Mouse (Mus musculus) midbrain, embryonic 11.5 days (tissue): Measurements from ENCODE around the gene Negr1. TPM values are rescaled to one million over a fixed set of nuclear protein-coding genes. Genes with fewer than 3 reads are reported as not detected.

Experiments used
- ATAC-seq: fragments of 200-750 bp; cut with Nextera tagmentation; 2 replicates; pipeline ENCODE4 v1.8.0; 2017; ENCODE audit warnings: moderate TSS enrichment, moderate library complexity; ENCODE audit not compliant: low FRiP score
- DNase-seq: peaks from one replicate; pipeline ENCODE4 v3.0.0; 2015; ENCODE audit warnings: low spot score; ENCODE audit errors: missing footprints
- H3K27ac ChIP-seq: fragments of 300-500 bp; sonication (generic); 2 replicates; pipeline ENCODE4 v1.5.1; 2014; ENCODE audit warnings: low read depth, low read length
- H3K27me3 ChIP-seq: fragments of 300-500 bp; sonication (generic); 2 replicates; pipeline ENCODE4 v1.6.1; 2014; ENCODE audit warnings: mild to moderate bottlenecking, low read length, moderate library complexity, mixed read lengths; ENCODE audit not compliant: control insufficient read depth, insufficient read depth
- H3K36me3 ChIP-seq: fragments of 300-500 bp; sonication (generic); 2 replicates; pipeline ENCODE4 v1.6.1; 2014; ENCODE audit warnings: mild to moderate bottlenecking, low read length, moderate library complexity, mixed read lengths; ENCODE audit not compliant: control insufficient read depth, insufficient read depth
- H3K4me1 ChIP-seq: fragments of 300-500 bp; sonication (generic); 2 replicates; pipeline ENCODE4 v1.6.1; 2014; ENCODE audit warnings: low read length; ENCODE audit not compliant: control insufficient read depth, insufficient read depth
- H3K4me2 ChIP-seq: fragments of 300-500 bp; sonication (generic); 2 replicates; pipeline ENCODE4 v1.6.1; 2014; ENCODE audit warnings: mild to moderate bottlenecking, moderate library complexity
- H3K4me3 ChIP-seq: fragments of 300-500 bp; sonication (generic); 2 replicates; pipeline ENCODE4 v1.5.1; 2014; ENCODE audit warnings: low read depth, low read length
- H3K9ac ChIP-seq: fragments of 300-500 bp; sonication (generic); 2 replicates; pipeline ENCODE4 v1.6.1; 2014; ENCODE audit warnings: low read length
- H3K9me3 ChIP-seq: fragments of 300-500 bp; sonication (generic); 2 replicates; pipeline ENCODE4 v1.6.1; 2016; ENCODE audit warnings: low read length; ENCODE audit not compliant: control insufficient read depth
- WGBS: fragments of 180-500 bp; shearing (Covaris S2); extraction: QIAGEN DNeasy Blood & Tissue Kit; methylation state at CpG from one replicate; pipeline ENCODE4 v1.1.7; 2014; 5-methylcytosine and 5-hydroxymethylcytosine counted together
- polyA plus RNA-seq: library from polyadenylated mRNA; unstranded; fragments of >200 nt; fragmentation: Nextera tagmentation; extraction: Ambion mirVana; gene quantifications from 2 replicates; pipeline ENCODE4 v1.2.1, GENCODE M21; 2014

Negr1 gene
- polyA plus RNA-seq, 1 experiment from 2014 or later, result 4.4 TPM

GRCm38 (mm10) chr3:157098417-157098816 is 536.8 kb downstream of the Negr1 start:
- Histone ChIP-seq H3K36me3 (no peaks in the 10 kb centered on the region), H3K27me3 (no peaks in the 10 kb centered on the region), H3K9me3 (no peaks in the 10 kb centered on the region), H3K4me1 (no peaks in the 10 kb centered on the region), H3K9ac (no peak overlapping the region), H3K27ac (no peak overlapping the region), H3K4me2 (no peak overlapping the region), H3K4me3 (no peak overlapping the region)
- WGBS, result 45% methylated on average over 6 of the region's 6 CpGs
- ATAC-seq (no peak), DNase-seq (peak; percentile 70)

- Histone ChIP-seq H3K4me3 (no peak overlapping the region), H3K9me3 (no peaks in the 10 kb centered on the region), H3K4me2 (no peak overlapping the region), H3K36me3 (no peaks in the 10 kb centered on the region), H3K27me3 (no peaks in the 10 kb centered on the region), H3K9ac (no peak overlapping the region), H3K27ac (no peak overlapping the region), H3K4me1 (no peaks in the 10 kb centered on the region)
- no peak for ATAC-seq
- DNase-seq, result peak; percentile 80
- 86% methylated on average over 3 of the region's 3 CpGs for WGBS
Measured at GRCm38 (mm10) chr3:157104866-157105579, 543.4 kb downstream of the Negr1 start.

GRCm38 (mm10) chr3:157105580-157106264 is 544.1 kb downstream of the Negr1 start:
- H3K4me1 ChIP-seq, result no peaks in the 10 kb centered on the region
- H3K4me2 ChIP-seq, result no peak overlapping the region
- no peaks in the 10 kb centered on the region for H3K27me3 ChIP-seq
- no peak for ATAC-seq
- WGBS, result 68% methylated on average over 6 of the region's 6 CpGs
- no peak overlapping the region for H3K9ac ChIP-seq
- peak; percentile 80 for DNase-seq
- no peaks in the 10 kb centered on the region for H3K36me3 ChIP-seq
- no peak overlapping the region for H3K27ac ChIP-seq
- no peaks in the 10 kb centered on the region for H3K9me3 ChIP-seq
- no peak overlapping the region for H3K4me3 ChIP-seq

GRCm38 (mm10) chr3:157108156-157108555 is 546.6 kb downstream of the Negr1 start:
- no peaks in the 10 kb centered on the region for H3K36me3 ChIP-seq
- no peak for ATAC-seq
- no peak overlapping the region for H3K4me2 ChIP-seq
- no peaks in the 10 kb centered on the region for H3K9me3 ChIP-seq
- no peaks in the 10 kb centered on the region for H3K27me3 ChIP-seq
- 74% methylated on average over 2 of the region's 2 CpGs for WGBS
- no peak overlapping the region for H3K4me3 ChIP-seq
- no peak overlapping the region for H3K9ac ChIP-seq
- no peaks in the 10 kb centered on the region for H3K4me1 ChIP-seq
- peak; percentile 72 for DNase-seq
- H3K27ac ChIP-seq, result no peak overlapping the region

DNA sequence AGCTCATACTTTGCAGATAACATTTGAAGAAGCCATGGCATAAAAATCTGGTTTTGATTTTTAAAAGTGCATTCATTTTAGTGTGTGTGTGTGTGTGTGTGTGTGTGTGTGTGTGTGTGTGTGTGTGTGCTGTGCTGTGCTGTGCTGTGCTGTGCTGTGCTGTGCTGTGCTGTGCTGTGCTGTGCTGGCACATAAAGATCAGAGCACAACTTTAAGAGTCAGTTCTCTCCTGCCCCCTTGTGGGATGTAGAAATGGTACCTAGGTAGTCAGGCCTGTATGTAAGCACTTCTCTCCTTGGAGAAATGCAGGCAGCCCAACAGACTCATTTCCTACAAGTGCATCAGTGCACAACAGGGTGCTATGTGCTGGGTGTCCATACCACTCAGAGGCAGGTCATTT is 547.7 kb downstream of the Negr1 start:
- H3K27ac ChIP-seq, result no peak overlapping the region
- H3K9ac ChIP-seq, result no peak overlapping the region
- no peaks in the 10 kb centered on the region for H3K36me3 ChIP-seq
- ATAC-seq (peak; percentile 88), DNase-seq (peak; percentile 87)
- H3K4me2 ChIP-seq, result no peak overlapping the region
- no peaks in the 10 kb centered on the region for H3K27me3 ChIP-seq
- no peak overlapping the region for H3K4me3 ChIP-seq
- no peaks in the 10 kb centered on the region for H3K4me1 ChIP-seq
- H3K9me3 ChIP-seq, result no peaks in the 10 kb centered on the region

- peak; percentile 82 for DNase-seq
- no peak overlapping the region for H3K27ac ChIP-seq
Measured at GRCm38 (mm10) chr3:157115105-157115760, 553.6 kb downstream of the Negr1 start.

DNA sequence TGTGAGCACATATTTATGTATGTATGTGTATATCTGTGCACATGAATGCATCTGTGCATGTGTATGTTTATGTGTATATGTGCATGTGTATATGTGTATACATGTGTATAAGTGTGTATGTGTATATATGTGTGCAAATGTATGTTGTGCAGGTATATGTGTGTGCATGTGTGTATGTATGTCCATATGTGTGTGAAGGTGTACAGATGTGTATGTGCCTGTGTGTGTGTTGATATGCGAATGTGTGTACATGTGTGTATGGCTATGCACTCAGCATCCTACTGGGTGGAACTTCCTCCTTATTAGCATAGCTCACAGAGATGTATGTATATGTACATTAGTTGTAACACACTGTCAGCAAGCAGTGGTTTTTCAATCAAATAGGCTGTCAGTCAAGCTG is 554.4 kb downstream of the Negr1 start:
- Histone ChIP-seq H3K27ac (no peak overlapping the region), H3K9me3 (no peaks in the 10 kb centered on the region), H3K36me3 (no peaks in the 10 kb centered on the region), H3K27me3 (no peaks in the 10 kb centered on the region), H3K4me3 (no peak overlapping the region), H3K4me1 (peaks cover 2% of the 10 kb centered on the region; the same call in 1 of the 2 replicates), H3K4me2 (no peak overlapping the region), H3K9ac (no peak overlapping the region)
- DNase-seq, result no peak
- no peak for ATAC-seq
- WGBS, result 97% methylated on average over 1 of the region's 1 CpGs

More at GRCm38 (mm10) chr3:157115105-157115760, 553.6 kb downstream of the Negr1 start:
- 70% methylated on average over 5 of the region's 5 CpGs for WGBS
- Histone ChIP-seq H3K4me3 (no peak overlapping the region), H3K9me3 (no peaks in the 10 kb centered on the region), H3K36me3 (no peaks in the 10 kb centered on the region), H3K4me1 (peaks cover 2% of the 10 kb centered on the region; the same call in 1 of the 2 replicates), H3K27me3 (no peaks in the 10 kb centered on the region), H3K9ac (no peak overlapping the region), H3K4me2 (no peak overlapping the region)
- 0 out of 2 replicates have a peak, but pooled peaks have one; percentile 20 for ATAC-seq

- Histone ChIP-seq H3K9me3 (no peaks in the 10 kb centered on the region), H3K9ac (no peak overlapping the region), H3K4me3 (no peak overlapping the region), H3K27ac (no peak overlapping the region), H3K27me3 (no peaks in the 10 kb centered on the region), H3K4me1 (peaks cover 2% of the 10 kb centered on the region; the same call in 1 of the 2 replicates), H3K36me3 (no peaks in the 10 kb centered on the region), H3K4me2 (no peak overlapping the region)
- DNase-seq (peak; percentile 78), ATAC-seq (peak; percentile 41; the same call in 1 of the 2 replicates)
- 52% methylated on average over 2 of the region's 2 CpGs for WGBS
Measured at GRCm38 (mm10) chr3:157119916-157120315, 558.3 kb downstream of the Negr1 start.
